In genomic region chr1:51882752-51883151, GRCm38 (mm10) we compare ENCODE assay signal across 16 mouse cellular contexts. TPM values are rescaled to one million over a fixed set of nuclear protein-coding genes. Genes with fewer than 3 reads are reported as not detected.
"Had no signal": no experiment of that assay in that cellular context is flagged by ENCODE, and none has a peak within 500 bp of the region (broad histone marks: within the 10 kb centered on the region; RNA-seq: fewer than 3 reads in every experiment).

No protein-coding gene starts in this region.

- H3K9ac ChIP-seq: intestine, embryonic 15.5 days; kidney, embryonic 15.5 days; liver, embryonic 12.5 days; liver, embryonic 15.5 days; lung, embryonic 14.5 days had no signal

- H3K4me3 ChIP-seq: intestine, embryonic 15.5 days; kidney, embryonic 15.5 days; left cerebral cortex, adult 2 months; liver, embryonic 12.5 days; liver, embryonic 15.5 days had no signal

- H3K27ac ChIP-seq: intestine, embryonic 15.5 days; kidney, embryonic 15.5 days; left cerebral cortex, adult 2 months; liver, embryonic 12.5 days; liver, embryonic 15.5 days; macrophage had no signal

- H3K36me3 ChIP-seq: intestine, embryonic 15.5 days; liver, embryonic 12.5 days; liver, embryonic 15.5 days had no signal

- ATAC-seq: intestine, embryonic 15.5 days; liver, embryonic 12.5 days had no signal

- H3K27me3 ChIP-seq: intestine, embryonic 15.5 days; kidney, embryonic 15.5 days; liver, embryonic 12.5 days; liver, embryonic 15.5 days had no signal

- DNase-seq: kidney, adult 11 months; kidney, adult 8-10 months; kidney, postnatal 10 days; kidney, postnatal 36 days; layer of hippocampus, postnatal 36 days; lung, embryonic 14.5 days; midbrain, embryonic 14.5 days; thymus, adult 18-20 months; thymus, postnatal 36 days had no signal

RNA-seq across cellular contexts. Expression of gene Myo1b, which starts 33.1 kb away (rescaled TPM):
- total RNA-seq: megakaryocyte-erythroid progenitor cell, adult 5-6 weeks had no signal
